Mouse (Mus musculus): ENCODE results near the gene Vmn1r192. TPM values are rescaled to one million over a fixed set of nuclear protein-coding genes. Genes with fewer than 3 reads are reported as not detected.

The Vmn1r192 gene
- polyA plus RNA-seq (2014; fragmentation: Illumina TruSeq; extraction: RNeasy Lipid Tissue Mini Kit (QIAGEN cat#74804); ENCODE audit: low read depth, low replicate concordance) = not detected

DNA sequence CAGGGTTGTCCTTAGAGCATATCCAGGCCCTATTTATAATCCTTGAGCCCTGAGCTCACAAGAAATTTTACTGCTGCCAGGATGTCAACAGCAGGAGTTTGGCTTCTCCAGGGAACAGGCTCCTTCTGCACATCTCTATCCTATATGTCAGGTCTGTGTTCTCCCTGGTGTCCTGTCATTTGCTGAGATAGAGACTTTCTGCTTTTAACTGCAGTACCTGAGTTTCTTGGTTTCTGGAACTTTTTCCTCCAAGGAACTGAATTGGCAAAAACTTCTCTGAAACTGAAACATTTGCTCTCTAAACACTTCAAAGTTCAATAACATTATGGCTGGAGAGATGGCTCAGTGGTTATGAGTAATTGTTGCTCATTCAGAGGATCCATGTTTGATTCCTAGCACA lies at the start of gene Vmn1r192:
TSS of gene Vmn1r192 (minus strand) at position 101 of the 400 bp plus-strand sequence.

DNA sequence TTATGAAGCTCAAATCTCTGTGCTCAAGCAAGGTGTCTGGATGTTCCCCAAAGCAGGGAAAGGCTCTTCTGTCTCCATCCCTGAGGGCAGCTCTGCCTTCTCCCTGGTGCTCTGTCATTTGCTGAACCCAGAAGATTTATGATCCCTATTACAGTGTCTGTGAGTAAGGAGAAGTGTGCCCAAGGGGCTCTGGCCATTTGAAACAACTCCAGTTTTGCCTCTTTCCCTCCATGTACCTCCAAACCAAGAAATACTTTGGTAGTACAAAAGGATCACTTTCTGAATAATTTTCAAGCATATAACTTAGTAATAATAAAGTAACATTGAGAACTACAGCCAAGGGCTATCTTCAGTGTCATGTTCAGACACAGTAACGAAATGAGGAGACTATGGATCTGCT lies 32.1 kb upstream of the Vmn1r192 start, which contains the start of gene Vmn1r193:
TSS of gene Vmn1r193 (minus strand) at position 101 of the 400 bp plus-strand sequence.

DNA sequence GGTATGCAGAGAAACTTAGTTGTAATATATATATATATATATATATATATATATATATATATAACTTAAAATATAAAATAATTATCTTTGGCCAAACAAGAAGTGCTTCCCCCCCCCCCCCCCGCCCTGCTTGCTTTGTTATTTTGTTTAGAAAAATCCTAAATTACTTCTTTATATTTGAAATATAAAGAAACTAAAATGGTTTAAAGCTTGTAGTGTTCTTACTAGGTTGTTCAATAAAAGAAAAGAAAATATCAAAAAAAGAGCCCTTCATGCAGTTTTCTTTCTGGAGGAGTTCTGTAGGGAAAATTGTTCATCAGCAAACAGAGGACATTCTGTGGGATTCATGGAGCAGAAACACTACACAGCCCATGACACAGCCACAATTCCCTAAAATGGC lies 7.1 kb downstream of the Vmn1r192 start, which contains the start of gene Vmn1r191:
TSS of gene Vmn1r191 (minus strand) at position 101 of the 400 bp plus-strand sequence.

Other genes starting within 250 kb of the Vmn1r192 start
- gene Zfp184, start 246.0 kb downstream of the Vmn1r192 start, polyA plus RNA-seq (2014; fragmentation: Illumina TruSeq; extraction: RNeasy Lipid Tissue Mini Kit (QIAGEN cat#74804); ENCODE audit: low read depth, low replicate concordance) = 25.6 TPM
- 85.0 TPM for gene Pom121l2, start 209.9 kb downstream of the Vmn1r192 start, polyA plus RNA-seq (2014; fragmentation: Illumina TruSeq; extraction: RNeasy Lipid Tissue Mini Kit (QIAGEN cat#74804); ENCODE audit: low read depth, low replicate concordance)
- gene Prss16, start 181.4 kb downstream of the Vmn1r192 start, polyA plus RNA-seq (2014; fragmentation: Illumina TruSeq; extraction: RNeasy Lipid Tissue Mini Kit (QIAGEN cat#74804); ENCODE audit: low read depth, low replicate concordance) = 0.14 TPM
- not detected for gene Hist1h2ah, start 155.6 kb downstream of the Vmn1r192 start, polyA plus RNA-seq (2014; fragmentation: Illumina TruSeq; extraction: RNeasy Lipid Tissue Mini Kit (QIAGEN cat#74804); ENCODE audit: low read depth, low replicate concordance)
- not detected for gene Hist1h2bk, start 155.3 kb downstream of the Vmn1r192 start, polyA plus RNA-seq (2014; fragmentation: Illumina TruSeq; extraction: RNeasy Lipid Tissue Mini Kit (QIAGEN cat#74804); ENCODE audit: low read depth, low replicate concordance)
- 0.99 TPM for gene Hist1h4i, start 149.8 kb downstream of the Vmn1r192 start, polyA plus RNA-seq (2014; fragmentation: Illumina TruSeq; extraction: RNeasy Lipid Tissue Mini Kit (QIAGEN cat#74804); ENCODE audit: low read depth, low replicate concordance)
- not detected for gene Hist1h2ag, start 148.2 kb downstream of the Vmn1r192 start, polyA plus RNA-seq (2014; fragmentation: Illumina TruSeq; extraction: RNeasy Lipid Tissue Mini Kit (QIAGEN cat#74804); ENCODE audit: low read depth, low replicate concordance)
- not detected for gene Hist1h2bj, start 147.9 kb downstream of the Vmn1r192 start, polyA plus RNA-seq (2014; fragmentation: Illumina TruSeq; extraction: RNeasy Lipid Tissue Mini Kit (QIAGEN cat#74804); ENCODE audit: low read depth, low replicate concordance)
- gene Vmn1r188, start 106.7 kb downstream of the Vmn1r192 start, polyA plus RNA-seq (2014; fragmentation: Illumina TruSeq; extraction: RNeasy Lipid Tissue Mini Kit (QIAGEN cat#74804); ENCODE audit: low read depth, low replicate concordance) = 0.03 TPM
- not detected for gene Vmn1r189, start 85.3 kb downstream of the Vmn1r192 start, polyA plus RNA-seq (2014; fragmentation: Illumina TruSeq; extraction: RNeasy Lipid Tissue Mini Kit (QIAGEN cat#74804); ENCODE audit: low read depth, low replicate concordance)
- gene Vmn1r191, start 7.2 kb downstream of the Vmn1r192 start, polyA plus RNA-seq (2014; fragmentation: Illumina TruSeq; extraction: RNeasy Lipid Tissue Mini Kit (QIAGEN cat#74804); ENCODE audit: low read depth, low replicate concordance) = not detected
- not detected for gene Vmn1r193, start 32.0 kb upstream of the Vmn1r192 start, polyA plus RNA-seq (2014; fragmentation: Illumina TruSeq; extraction: RNeasy Lipid Tissue Mini Kit (QIAGEN cat#74804); ENCODE audit: low read depth, low replicate concordance)
- not detected for gene Vmn1r194, start 53.1 kb upstream of the Vmn1r192 start, polyA plus RNA-seq (2014; fragmentation: Illumina TruSeq; extraction: RNeasy Lipid Tissue Mini Kit (QIAGEN cat#74804); ENCODE audit: low read depth, low replicate concordance)
- not detected for gene Vmn1r195, start 79.4 kb upstream of the Vmn1r192 start, polyA plus RNA-seq (2014; fragmentation: Illumina TruSeq; extraction: RNeasy Lipid Tissue Mini Kit (QIAGEN cat#74804); ENCODE audit: low read depth, low replicate concordance)
- gene Vmn1r196, start 98.8 kb upstream of the Vmn1r192 start, polyA plus RNA-seq (2014; fragmentation: Illumina TruSeq; extraction: RNeasy Lipid Tissue Mini Kit (QIAGEN cat#74804); ENCODE audit: low read depth, low replicate concordance) = not detected
- not detected for gene Vmn1r197, start 133.4 kb upstream of the Vmn1r192 start, polyA plus RNA-seq (2014; fragmentation: Illumina TruSeq; extraction: RNeasy Lipid Tissue Mini Kit (QIAGEN cat#74804); ENCODE audit: low read depth, low replicate concordance)
- not detected for gene Vmn1r198, start 159.2 kb upstream of the Vmn1r192 start, polyA plus RNA-seq (2014; fragmentation: Illumina TruSeq; extraction: RNeasy Lipid Tissue Mini Kit (QIAGEN cat#74804); ENCODE audit: low read depth, low replicate concordance)
- not detected for gene Vmn1r199, start 188.7 kb upstream of the Vmn1r192 start, polyA plus RNA-seq (2014; fragmentation: Illumina TruSeq; extraction: RNeasy Lipid Tissue Mini Kit (QIAGEN cat#74804); ENCODE audit: low read depth, low replicate concordance)
- gene Vmn1r200, start 199.2 kb upstream of the Vmn1r192 start, polyA plus RNA-seq (2014; fragmentation: Illumina TruSeq; extraction: RNeasy Lipid Tissue Mini Kit (QIAGEN cat#74804); ENCODE audit: low read depth, low replicate concordance) = not detected

Measured in testis, adult 10 weeks (tissue).